Mouse (Mus musculus) CD4-positive naive resting alpha-beta T cell, adult 76 days (primary cell): ENCODE measurements around the gene Neu2. TPM values are rescaled to one million over a fixed set of nuclear protein-coding genes. Genes with fewer than 3 reads are reported as not detected.

Experiments
- total RNA-seq: library from RNA; stranded (reverse); gene quantifications from one replicate; pipeline ENCODE4 v1.2.4, GENCODE M21; 2023

The Neu2 gene
- not detected for total RNA-seq

GRCm38 (mm10) chr1:87509561-87510165 lies at the start of gene Neu2:
TSS of gene Neu2 (plus strand) at chr1:87509889.

DNA sequence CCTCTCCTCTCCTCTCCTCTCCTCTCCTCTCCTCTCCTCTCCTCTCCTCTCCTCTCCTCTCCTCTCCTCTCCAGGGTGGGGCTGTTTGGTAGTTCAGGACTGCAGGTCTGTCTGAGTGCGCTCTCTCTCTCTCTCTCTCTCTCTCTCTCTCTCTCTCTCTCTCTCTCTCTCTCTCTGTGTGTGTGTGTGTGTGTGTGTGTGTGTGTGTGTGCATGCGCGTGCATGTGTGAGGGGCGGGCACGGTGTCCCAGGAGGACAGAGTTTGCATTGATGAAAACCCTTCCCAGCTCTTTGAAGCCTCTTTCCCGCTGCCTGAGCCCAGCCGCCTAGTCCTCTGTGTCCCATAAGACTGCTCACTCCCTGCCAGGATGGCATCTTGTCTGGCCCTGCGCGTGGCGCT lies 39.7 kb upstream of the Neu2 start, which contains the start of gene Snorc:
Gene Snorc, plus strand, starts transcription at position 301 of the 400 bp plus-strand sequence.

DNA sequence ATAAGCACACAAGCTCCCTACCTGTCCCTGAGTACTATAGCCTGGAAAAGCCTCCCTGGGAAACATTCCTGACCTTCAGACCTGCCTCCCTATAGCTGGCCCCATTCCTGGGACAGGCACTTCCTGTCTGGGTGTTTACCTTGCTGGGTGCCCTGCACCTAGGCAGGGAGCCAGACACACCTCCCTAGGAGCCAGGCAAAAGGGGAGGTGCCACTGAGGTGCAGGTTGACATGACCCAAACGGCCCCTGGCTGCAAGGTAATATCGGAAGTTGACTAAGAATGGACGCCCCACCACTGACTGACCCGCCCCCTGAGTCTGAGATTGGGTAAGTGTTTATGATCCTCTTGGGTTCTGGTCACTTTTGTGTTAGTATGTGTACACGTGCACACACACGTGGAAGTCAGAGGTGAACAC lies 64.1 kb downstream of the Neu2 start, which contains the start of gene Ngef:
Gene Ngef, minus strand, starts transcription at position 71 of the 416 bp plus-strand sequence.

DNA sequence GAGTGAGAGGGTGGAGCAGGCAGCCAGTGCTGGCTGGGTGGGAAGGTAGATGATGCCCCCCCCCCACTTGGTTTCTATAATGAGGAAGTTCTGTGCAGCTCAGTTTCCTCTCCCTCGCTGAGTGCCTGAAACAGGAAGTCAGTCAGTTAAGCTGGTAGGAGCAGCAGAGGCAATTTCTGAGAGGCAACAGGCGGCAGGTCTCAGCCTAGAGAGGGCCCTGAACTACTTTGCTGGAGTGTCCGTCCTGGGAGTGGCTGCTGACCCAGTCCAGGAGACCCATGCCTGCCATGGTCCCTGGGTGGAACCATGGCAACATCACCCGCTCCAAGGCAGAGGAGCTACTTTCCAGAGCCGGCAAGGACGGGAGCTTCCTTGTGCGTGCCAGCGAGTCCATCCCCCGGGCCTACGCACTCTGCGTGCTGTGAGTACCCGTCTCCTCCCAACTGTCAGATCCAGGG lies 110.6 kb downstream of the Neu2 start, which contains the start of gene Inpp5d:
Gene Inpp5d, plus strand, starts transcription at position 102 of the 458 bp plus-strand sequence.

Other genes with a start within 250 kb of the Neu2 start
- not detected for gene Efhd1, start 245.5 kb upstream of the Neu2 start, total RNA-seq
- 120 TPM for gene Gigyf2, start 182.9 kb upstream of the Neu2 start, total RNA-seq
- gene Kcnj13, start 115.2 kb upstream of the Neu2 start, total RNA-seq, result not detected
- gene Snorc, start 39.6 kb upstream of the Neu2 start, total RNA-seq, result not detected
- gene Ngef, start 64.0 kb downstream of the Neu2 start, total RNA-seq, result not detected
- 276 TPM for gene Inpp5d, start 110.4 kb downstream of the Neu2 start, total RNA-seq
- gene Atg16l1, start 246.0 kb downstream of the Neu2 start, total RNA-seq, result 112 TPM